Mouse (Mus musculus): Measurements from ENCODE around the gene Avpi1. TPM values are rescaled to one million over a fixed set of nuclear protein-coding genes. Genes with fewer than 3 reads are reported as not detected.
A peak's percentile ranks its signal among the peaks of the same experiment; 100 is the strongest.

The Avpi1 gene
- polyA plus RNA-seq, 1 experiment from 2014 or later: 33.6 TPM

DNA sequence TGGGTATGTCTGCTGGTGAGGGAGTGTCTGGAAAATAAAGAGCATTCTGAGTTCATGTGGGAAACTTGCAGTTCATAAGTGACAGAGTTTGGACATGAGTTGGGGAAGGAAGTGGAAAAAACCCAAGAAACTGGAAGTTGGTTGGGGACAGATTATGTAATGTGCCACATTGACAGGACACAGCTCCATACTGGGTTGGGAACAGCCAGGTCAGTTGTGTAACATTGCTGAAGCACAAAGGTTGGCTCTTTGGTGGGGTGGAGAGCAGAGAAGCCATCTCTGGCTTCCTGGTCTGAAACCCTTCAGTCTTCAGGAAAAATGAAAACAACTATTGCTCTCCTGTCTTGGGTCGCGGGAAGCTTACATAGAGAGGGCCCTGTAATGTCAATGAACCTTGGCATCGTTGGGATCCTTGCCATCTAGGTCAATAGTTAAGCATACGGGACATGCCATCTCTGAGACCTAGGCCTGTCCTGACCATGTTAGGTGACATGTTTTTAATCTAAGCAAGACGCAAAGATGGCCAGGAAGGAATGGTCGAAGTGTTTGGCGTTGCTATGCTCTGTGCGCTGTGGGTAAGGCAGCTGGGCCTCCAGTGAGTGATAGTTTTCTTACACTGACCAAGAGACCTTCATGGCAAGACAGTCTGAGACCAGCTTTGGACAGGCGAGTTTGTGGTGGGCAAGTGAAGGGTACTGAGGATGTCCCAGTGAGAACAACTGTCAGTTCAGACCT lies 17.6 kb upstream of the Avpi1 start:
- ATAC-seq (replicated peaks; ENCODE audit: low FRiP score, low TSS enrichment, low read depth): no peak; the same call in 1 of the 2 replicates
- WGBS: 89% methylated on average over 9 of the region's 9 CpGs
- H3K9me3 ChIP-seq (ENCODE audit: control insufficient read depth, low read length): no peaks in the 10 kb centered on the region

DNA sequence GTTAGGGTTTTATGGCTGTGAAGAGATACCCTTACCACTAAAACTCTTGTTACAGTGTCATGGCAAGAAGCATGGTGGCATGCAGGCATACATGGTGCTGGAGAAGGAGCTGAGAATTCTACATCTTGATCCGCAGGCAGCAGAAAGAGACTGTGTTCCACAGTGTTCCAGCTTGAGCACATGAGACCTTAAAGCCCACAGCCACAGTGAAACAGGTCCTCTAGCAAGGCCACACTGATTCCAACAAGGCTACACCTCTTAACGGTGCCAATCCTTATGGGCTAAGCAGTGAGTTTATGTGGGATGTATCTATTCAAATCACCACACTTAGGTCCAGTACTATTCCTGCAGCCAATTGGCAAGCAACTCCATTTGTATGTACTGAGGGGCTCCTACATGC lies 16.9 kb upstream of the Avpi1 start:
- no peaks in the 10 kb centered on the region for H3K27me3 ChIP-seq (replicated peaks; ENCODE audit: control insufficient read depth, insufficient read depth, low read length)
- DNase-seq (ENCODE audit: low spot score): no peak
- 88% methylated on average over 2 of the region's 2 CpGs for WGBS

More for the DNA sequence above, 17.6 kb upstream of the Avpi1 start:
- H3K4me2 ChIP-seq (ENCODE audit: low read length): peak overlapping the region; percentile 59
- peak overlapping the region; percentile 79 for H3K27ac ChIP-seq (ENCODE audit: low read depth)
- peak overlapping the region; percentile 84; the same call in 1 of the 2 replicates for H3K9ac ChIP-seq (ENCODE audit: low read length)
- no peak for DNase-seq (ENCODE audit: low spot score)
- no peak overlapping the region for H3K4me3 ChIP-seq (ENCODE audit: low read depth, low read length)
- peaks cover 34% of the 10 kb centered on the region for H3K4me1 ChIP-seq (replicated peaks; ENCODE audit: control insufficient read depth, insufficient read depth, low read length)
- peaks cover 9% of the 10 kb centered on the region for H3K36me3 ChIP-seq (ENCODE audit: control insufficient read depth, insufficient read depth, low read length)
- no peaks in the 10 kb centered on the region for H3K27me3 ChIP-seq (replicated peaks; ENCODE audit: control insufficient read depth, insufficient read depth, low read length)

DNA sequence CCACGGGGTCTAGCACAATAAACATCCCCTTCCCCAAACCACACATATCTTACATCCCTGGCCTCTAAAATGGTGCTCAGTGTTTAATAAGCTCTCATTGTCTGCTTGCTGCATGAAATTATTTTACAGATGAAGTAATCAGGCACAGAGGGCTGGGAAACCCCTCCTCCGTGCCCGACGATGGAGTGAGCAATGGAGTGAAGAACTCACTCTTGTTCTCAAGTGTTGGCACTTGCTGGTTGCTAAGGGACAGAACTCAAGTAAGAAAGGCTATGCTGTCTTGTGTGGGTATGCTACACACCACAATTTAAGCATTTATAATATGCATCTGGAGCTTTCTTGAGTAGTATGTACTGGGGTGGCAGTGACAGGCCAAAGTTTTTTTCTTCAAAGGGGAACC lies 16.4 kb upstream of the Avpi1 start:
- Histone ChIP-seq H3K4me3 (ENCODE audit: low read depth, low read length) (no peak overlapping the region), H3K36me3 (ENCODE audit: control insufficient read depth, insufficient read depth, low read length) (no peaks in the 10 kb centered on the region), H3K27ac (ENCODE audit: low read depth) (no peak overlapping the region), H3K4me2 (ENCODE audit: low read length) (no peak overlapping the region), H3K27me3 (replicated peaks; ENCODE audit: control insufficient read depth, insufficient read depth, low read length) (no peaks in the 10 kb centered on the region), H3K9ac (ENCODE audit: low read length) (no peak overlapping the region), H3K9me3 (ENCODE audit: control insufficient read depth, low read length) (no peaks in the 10 kb centered on the region), H3K4me1 (replicated peaks; ENCODE audit: control insufficient read depth, insufficient read depth, low read length) (peaks cover 29% of the 10 kb centered on the region)
- DNase-seq (ENCODE audit: low spot score) (no peak), ATAC-seq (replicated peaks; ENCODE audit: low FRiP score, low TSS enrichment, low read depth) (no peak)
- 64% methylated on average over 4 of the region's 4 CpGs for WGBS

More for the DNA sequence above, 16.9 kb upstream of the Avpi1 start:
- Histone ChIP-seq H3K9me3 (ENCODE audit: control insufficient read depth, low read length) (no peaks in the 10 kb centered on the region), H3K36me3 (ENCODE audit: control insufficient read depth, insufficient read depth, low read length) (peaks cover 2% of the 10 kb centered on the region; the same call in 1 of the 2 replicates), H3K4me1 (replicated peaks; ENCODE audit: control insufficient read depth, insufficient read depth, low read length) (peaks cover 34% of the 10 kb centered on the region), H3K27ac (ENCODE audit: low read depth) (no peak overlapping the region), H3K4me3 (ENCODE audit: low read depth, low read length) (no peak overlapping the region), H3K9ac (ENCODE audit: low read length) (no peak overlapping the region), H3K4me2 (ENCODE audit: low read length) (no peak overlapping the region)
- ATAC-seq (replicated peaks; ENCODE audit: low FRiP score, low TSS enrichment, low read depth): no peak

DNA sequence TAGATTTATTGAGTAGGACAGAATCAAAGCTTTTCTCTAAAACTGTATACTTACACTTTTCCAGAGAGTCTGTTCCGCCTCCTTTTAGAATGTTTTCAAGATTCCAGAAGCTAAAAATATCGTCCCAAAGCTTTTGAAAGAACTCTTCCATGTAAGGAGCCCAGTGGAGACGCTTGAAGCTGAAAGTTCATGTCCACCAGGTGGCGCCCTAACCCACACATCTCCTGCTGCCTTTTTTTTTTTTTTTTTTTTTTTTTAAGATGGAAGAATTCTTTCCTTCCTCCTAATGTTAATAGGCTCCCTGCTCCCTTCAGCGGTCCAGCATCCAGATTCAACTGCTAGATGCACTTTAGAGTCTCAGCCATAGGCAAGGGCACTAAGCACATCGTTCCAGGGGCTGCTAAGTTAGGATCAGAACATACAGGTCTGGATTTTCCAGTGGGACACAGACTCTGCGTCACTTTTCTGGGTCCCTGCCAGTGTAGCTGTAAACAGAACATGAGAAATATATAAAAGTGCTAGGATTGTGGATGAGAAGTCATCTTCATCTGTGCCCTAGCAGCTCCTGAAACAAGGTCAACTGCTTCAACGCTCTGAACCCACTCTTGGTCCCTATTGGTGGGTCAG lies 15.8 kb upstream of the Avpi1 start:
- H3K27me3 ChIP-seq (replicated peaks; ENCODE audit: control insufficient read depth, insufficient read depth, low read length): no peaks in the 10 kb centered on the region
- H3K9me3 ChIP-seq (ENCODE audit: control insufficient read depth, low read length): no peaks in the 10 kb centered on the region
- ATAC-seq (replicated peaks; ENCODE audit: low FRiP score, low TSS enrichment, low read depth) (no peak), DNase-seq (ENCODE audit: low spot score) (peak; percentile 95)
- no peaks in the 10 kb centered on the region for H3K36me3 ChIP-seq (ENCODE audit: control insufficient read depth, insufficient read depth, low read length)
- H3K4me3 ChIP-seq (ENCODE audit: low read depth, low read length): no peak overlapping the region
- H3K4me1 ChIP-seq (replicated peaks; ENCODE audit: control insufficient read depth, insufficient read depth, low read length): peaks cover 24% of the 10 kb centered on the region
- peak overlapping the region; percentile 2; the same call in 1 of the 2 replicates for H3K4me2 ChIP-seq (ENCODE audit: low read length)
- 23% methylated on average over 8 of the region's 8 CpGs for WGBS
- no peak overlapping the region for H3K9ac ChIP-seq (ENCODE audit: low read length)
- no peak overlapping the region for H3K27ac ChIP-seq (ENCODE audit: low read depth)

DNA sequence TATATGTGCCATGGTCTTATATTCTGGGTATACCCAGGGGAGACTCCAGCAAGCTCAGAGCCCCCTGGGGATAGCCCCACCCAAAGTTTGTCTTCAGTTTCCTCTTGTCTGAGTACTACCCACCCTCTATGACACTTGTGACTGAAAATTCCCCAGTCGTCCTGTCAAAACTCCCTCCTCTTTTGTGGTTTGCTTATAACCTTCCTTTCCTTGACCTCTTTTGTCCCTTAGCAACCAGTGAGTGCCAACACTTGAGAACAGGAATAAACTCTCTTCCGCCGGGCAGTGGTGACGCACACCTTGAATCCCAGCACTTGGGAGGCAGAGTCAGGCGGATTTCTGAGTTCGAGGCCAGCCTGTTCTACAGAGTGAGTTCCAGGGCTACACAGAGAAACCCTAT lies 15.2 kb upstream of the Avpi1 start:
- DNase-seq (ENCODE audit: low spot score) (no peak), ATAC-seq (replicated peaks; ENCODE audit: low FRiP score, low TSS enrichment, low read depth) (no peak)
- Histone ChIP-seq H3K27me3 (replicated peaks; ENCODE audit: control insufficient read depth, insufficient read depth, low read length) (no peaks in the 10 kb centered on the region), H3K27ac (ENCODE audit: low read depth) (no peak overlapping the region), H3K9me3 (ENCODE audit: control insufficient read depth, low read length) (no peaks in the 10 kb centered on the region), H3K36me3 (ENCODE audit: control insufficient read depth, insufficient read depth, low read length) (no peaks in the 10 kb centered on the region), H3K4me3 (ENCODE audit: low read depth, low read length) (no peak overlapping the region), H3K4me1 (replicated peaks; ENCODE audit: control insufficient read depth, insufficient read depth, low read length) (peaks cover 18% of the 10 kb centered on the region), H3K9ac (ENCODE audit: low read length) (no peak overlapping the region), H3K4me2 (ENCODE audit: low read length) (no peak overlapping the region)
- 50% methylated on average over 6 of the region's 6 CpGs for WGBS

DNA sequence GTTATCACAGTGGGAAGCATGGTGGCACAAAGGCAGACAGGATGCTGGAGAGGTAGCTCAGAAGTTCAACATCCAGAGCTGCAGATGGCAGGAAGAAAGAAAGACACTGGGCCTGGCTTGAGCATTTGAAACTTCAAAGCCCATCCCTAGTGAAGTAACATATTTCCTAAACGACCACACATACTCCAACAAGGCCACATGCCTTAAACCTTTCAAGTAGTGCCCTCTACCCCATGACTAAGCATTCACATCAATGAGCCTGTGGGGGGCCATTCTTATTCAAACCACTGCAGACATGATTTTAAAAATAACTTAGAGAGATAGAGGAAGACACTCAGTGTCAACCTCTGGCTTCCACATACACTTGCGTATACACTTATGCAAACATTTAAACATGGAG lies 13.9 kb upstream of the Avpi1 start:
- no peaks in the 10 kb centered on the region for H3K27me3 ChIP-seq (replicated peaks; ENCODE audit: control insufficient read depth, insufficient read depth, low read length)
- H3K36me3 ChIP-seq (ENCODE audit: control insufficient read depth, insufficient read depth, low read length): no peaks in the 10 kb centered on the region
- 0 out of 2 replicates have a peak, but pooled peaks cover 9% of the 10 kb centered on the region for H3K4me1 ChIP-seq (replicated peaks; ENCODE audit: control insufficient read depth, insufficient read depth, low read length)
- H3K9ac ChIP-seq (ENCODE audit: low read length): no peak overlapping the region
- H3K9me3 ChIP-seq (ENCODE audit: control insufficient read depth, low read length): no peaks in the 10 kb centered on the region
- ATAC-seq (replicated peaks; ENCODE audit: low FRiP score, low TSS enrichment, low read depth): no peak
- no peak overlapping the region for H3K4me3 ChIP-seq (ENCODE audit: low read depth, low read length)
- H3K4me2 ChIP-seq (ENCODE audit: low read length): no peak overlapping the region
- H3K27ac ChIP-seq (ENCODE audit: low read depth): no peak overlapping the region
- no peak for DNase-seq (ENCODE audit: low spot score)
- 71% methylated on average over 2 of the region's 2 CpGs for WGBS

DNA sequence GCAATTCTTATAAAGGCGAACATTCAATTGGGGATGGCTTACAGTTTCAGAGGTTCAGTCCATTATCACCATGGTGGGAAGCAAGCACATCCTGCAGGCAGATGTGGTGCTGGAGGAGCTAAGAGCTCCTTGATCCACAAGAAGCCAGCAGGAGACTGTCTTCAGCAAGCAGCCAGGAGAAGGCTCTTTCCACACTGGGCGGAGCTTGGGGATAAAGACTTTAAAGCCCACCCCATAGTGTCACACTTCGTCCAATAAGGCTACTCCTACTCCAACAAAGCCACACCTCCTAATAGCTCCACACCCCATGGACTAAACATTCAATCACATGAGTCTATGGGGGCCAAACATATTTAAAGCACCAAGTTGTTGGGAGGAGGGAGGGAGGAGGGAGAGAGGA lies 13.1 kb upstream of the Avpi1 start:
- H3K36me3 ChIP-seq (ENCODE audit: control insufficient read depth, insufficient read depth, low read length): no peaks in the 10 kb centered on the region
- 72% methylated on average over 3 of the region's 3 CpGs for WGBS
- DNase-seq (ENCODE audit: low spot score) (no peak), ATAC-seq (replicated peaks; ENCODE audit: low FRiP score, low TSS enrichment, low read depth) (no peak)
- H3K27me3 ChIP-seq (replicated peaks; ENCODE audit: control insufficient read depth, insufficient read depth, low read length): no peaks in the 10 kb centered on the region
- H3K9ac ChIP-seq (ENCODE audit: low read length): no peak overlapping the region
- H3K4me1 ChIP-seq (replicated peaks; ENCODE audit: control insufficient read depth, insufficient read depth, low read length): 0 out of 2 replicates have a peak, but pooled peaks cover 8% of the 10 kb centered on the region
- no peaks in the 10 kb centered on the region for H3K9me3 ChIP-seq (ENCODE audit: control insufficient read depth, low read length)
- no peak overlapping the region for H3K4me3 ChIP-seq (ENCODE audit: low read depth, low read length)
- no peak overlapping the region for H3K27ac ChIP-seq (ENCODE audit: low read depth)
- no peak overlapping the region for H3K4me2 ChIP-seq (ENCODE audit: low read length)

DNA sequence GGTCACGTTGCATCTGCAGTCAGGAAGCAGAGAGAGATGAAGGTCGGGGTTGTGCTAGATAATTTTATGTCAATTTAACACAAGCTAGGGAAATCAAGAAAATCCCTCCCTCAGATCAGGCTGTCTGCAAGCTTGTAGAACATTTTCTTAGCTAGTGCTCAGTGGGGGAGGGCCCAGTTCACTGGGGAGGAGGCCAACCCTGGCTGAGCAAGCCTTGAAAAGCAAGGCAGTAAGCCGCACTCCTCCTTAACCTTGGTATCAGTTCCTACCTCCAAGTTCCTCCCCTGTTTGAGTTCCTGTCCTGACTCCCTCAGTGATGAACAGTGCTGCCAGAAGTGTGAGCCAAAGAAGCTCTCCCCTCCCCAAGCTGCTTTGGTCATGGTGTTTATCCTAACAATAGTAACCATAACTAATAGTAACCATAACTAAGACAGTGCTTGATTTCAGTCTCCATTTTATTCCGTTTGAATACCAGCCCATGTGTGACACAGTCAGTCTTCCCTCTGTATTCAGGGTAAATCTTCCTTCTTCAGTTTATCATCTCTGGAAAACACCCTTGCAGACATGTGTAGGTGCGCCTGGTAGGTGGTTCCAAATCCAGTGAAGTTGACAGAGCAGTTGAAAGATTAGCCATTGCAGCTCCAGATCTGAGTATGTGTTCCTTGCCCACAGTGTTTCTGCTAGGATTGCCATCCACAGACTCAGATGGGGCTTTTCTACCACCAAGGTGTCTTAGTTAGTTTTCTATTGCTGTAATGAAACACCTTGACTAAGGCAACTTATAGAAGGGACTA lies 11.1 kb upstream of the Avpi1 start:
- no peaks in the 10 kb centered on the region for H3K36me3 ChIP-seq (ENCODE audit: control insufficient read depth, insufficient read depth, low read length)
- ATAC-seq (replicated peaks; ENCODE audit: low FRiP score, low TSS enrichment, low read depth) (no peak), DNase-seq (ENCODE audit: low spot score) (no peak)
- H3K4me3 ChIP-seq (ENCODE audit: low read depth, low read length): no peak overlapping the region
- no peaks in the 10 kb centered on the region for H3K9me3 ChIP-seq (ENCODE audit: control insufficient read depth, low read length)
- 71% methylated on average over 5 of the region's 5 CpGs for WGBS
- H3K27me3 ChIP-seq (replicated peaks; ENCODE audit: control insufficient read depth, insufficient read depth, low read length): no peaks in the 10 kb centered on the region
- no peak overlapping the region for H3K9ac ChIP-seq (ENCODE audit: low read length)
- H3K4me1 ChIP-seq (replicated peaks; ENCODE audit: control insufficient read depth, insufficient read depth, low read length): 0 out of 2 replicates have a peak, but pooled peaks cover 3% of the 10 kb centered on the region
- H3K4me2 ChIP-seq (ENCODE audit: low read length): no peak overlapping the region
- no peak overlapping the region for H3K27ac ChIP-seq (ENCODE audit: low read depth)

All from intestine, embryonic 14.5 days (tissue).